9 mouse cellular contexts compared by ENCODE assay signal in the genomic region with DNA sequence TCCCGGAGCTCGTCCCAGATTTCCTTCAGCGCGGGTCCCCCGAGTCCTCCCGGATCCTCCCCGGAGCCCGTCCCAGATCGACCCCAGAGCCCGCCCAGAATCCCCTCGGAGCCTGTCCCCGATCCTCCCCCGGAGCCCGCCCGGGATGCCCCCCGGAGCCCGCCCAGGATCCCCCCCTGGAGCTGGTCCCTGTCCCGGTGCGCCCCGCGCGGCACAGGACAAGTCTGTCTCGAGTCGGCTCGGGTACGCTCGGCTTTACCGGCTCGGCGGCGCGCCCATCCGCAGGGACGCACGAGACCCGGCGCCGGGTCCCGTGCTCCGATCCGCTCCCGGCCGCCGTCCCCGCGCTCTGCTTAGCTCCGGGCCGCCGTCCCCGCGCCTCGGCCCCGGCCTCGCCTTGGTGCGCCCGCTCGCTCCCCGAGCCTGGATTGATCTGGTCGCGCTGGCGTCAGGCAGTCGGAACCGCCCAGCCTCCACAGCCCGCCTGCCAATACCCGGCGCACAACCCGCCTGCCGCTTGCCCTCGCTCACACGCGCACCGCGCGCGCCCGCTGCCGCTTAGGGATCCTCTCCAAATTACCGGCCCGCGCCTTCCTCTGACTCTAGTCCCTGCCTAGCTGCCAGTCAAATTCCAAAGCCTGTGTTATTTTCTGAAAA. TPM values are rescaled to one million over a fixed set of nuclear protein-coding genes. Genes with fewer than 3 reads are reported as not detected.
A peak's percentile ranks its signal among the peaks of the same experiment; 100 is the strongest.
DNase-seq lines count a peak whose midpoint lies in the region; ATAC-seq and TF ChIP-seq lines count a peak whose summit lies in the region.
"Had no signal": no experiment of that assay in that cellular context is flagged by ENCODE, and none has a peak within 500 bp of the region (broad histone marks: within the 10 kb centered on the region; RNA-seq: fewer than 3 reads in every experiment).

A gene (minus strand): TSS at position 525 of the 657 bp plus-strand sequence.

- ATAC-seq in heart, embryonic 14.5 days (ENCODE audit: insufficient number of reproducible peaks, insufficient read depth, low FRiP score, low read depth) = peak; percentile 90
- peak; percentile 74 for ATAC-seq in liver, embryonic 12.5 days

- TF ChIP-seq POLR2A in bone marrow macrophage, adult 2 months (IDR thresholded peaks at IDR 0.05; ENCODE audit: borderline replicate concordance, low read depth, low read length) = no peak

- no peaks in the 10 kb centered on the region for H3K27me3 ChIP-seq in forebrain, embryonic 10.5 days (ENCODE audit: poor library complexity, severe bottlenecking)
- no peaks in the 10 kb centered on the region for H3K27me3 ChIP-seq in heart, embryonic 14.5 days (ENCODE audit: control insufficient read depth, insufficient read depth, low read length)
- peaks cover 34% of the 10 kb centered on the region for H3K27me3 ChIP-seq in liver, embryonic 12.5 days (replicated peaks)
- no peaks in the 10 kb centered on the region for H3K27me3 ChIP-seq in splenic B cell, adult 2 months (ENCODE audit: control insufficient read depth, insufficient read depth, low read length, poor library complexity, severe bottlenecking)
- H3K27me3 ChIP-seq: CH12.LX had no signal

- peak within 1 kb of the TSS; percentile 73 for H3K4me2 ChIP-seq in heart, embryonic 14.5 days (ENCODE audit: low read length)
- H3K4me2 ChIP-seq in liver, embryonic 12.5 days = peak within 1 kb of the TSS; percentile 63

- no peak for TF ChIP-seq CTCF in bone marrow macrophage, adult 2 months (IDR thresholded peaks at IDR 0.05; ENCODE audit: low read depth, low read length)

- H3K4me1 ChIP-seq in bone marrow macrophage, adult 2 months (ENCODE audit: control insufficient read depth, insufficient read depth, low read length) = peaks cover 4% of the 10 kb centered on the region; the same call in 1 of the 2 replicates
- H3K4me1 ChIP-seq in forebrain, embryonic 10.5 days = peaks cover 31% of the 10 kb centered on the region
- H3K4me1 ChIP-seq in heart, embryonic 14.5 days (ENCODE audit: control insufficient read depth in 2 of 2, insufficient read depth in 2 of 2, low read length in 2 of 2) = peaks cover 9 to 12% of the 10 kb centered on the region in 2 experiments
- peaks cover 13% of the 10 kb centered on the region for H3K4me1 ChIP-seq in liver, embryonic 12.5 days

- H3K9me3 ChIP-seq in forebrain, embryonic 10.5 days = no peaks in the 10 kb centered on the region
- no peaks in the 10 kb centered on the region for H3K9me3 ChIP-seq in heart, embryonic 14.5 days (ENCODE audit: control insufficient read depth, low read length)
- H3K9me3 ChIP-seq in liver, embryonic 12.5 days (replicated peaks) = no peaks in the 10 kb centered on the region

- peak within 1 kb of the TSS; percentile 80 for H3K4me3 ChIP-seq in bone marrow macrophage, adult 2 months (ENCODE audit: insufficient read depth, low read length)
- H3K4me3 ChIP-seq in forebrain, embryonic 10.5 days = peak within 1 kb of the TSS; percentile 95
- H3K4me3 ChIP-seq in heart, embryonic 14.5 days (ENCODE audit: control insufficient read depth in 1 of 2, insufficient read depth in 1 of 2, low read depth in 1 of 2, low read length in 2 of 2) = peak within 1 kb of the TSS; percentile 92 to 93
- H3K4me3 ChIP-seq in liver, embryonic 12.5 days = peak within 1 kb of the TSS; percentile 63

- WGBS in forebrain, embryonic 10.5 days = under 1% methylated on average over 71 of the region's 80 CpGs
- under 1% methylated on average over 68 of the region's 80 CpGs for WGBS in heart, embryonic 14.5 days
- WGBS in liver, embryonic 12.5 days (ENCODE audit: insufficient replicate concordance) = 0% methylated on average over 46 of the region's 80 CpGs

- peak within 1 kb of the TSS; percentile 41 for H3K27ac ChIP-seq in bone marrow macrophage, adult 2 months (ENCODE audit: insufficient read depth, low read depth, low read length)
- H3K27ac ChIP-seq in forebrain, embryonic 10.5 days = peak within 1 kb of the TSS; percentile 100
- peak within 1 kb of the TSS; percentile 81 to 95 for H3K27ac ChIP-seq in heart, embryonic 14.5 days (replicated peaks in 1 of 2; ENCODE audit: control insufficient read depth in 1 of 2, insufficient read depth in 1 of 2, low read depth in 2 of 2, low read length in 2 of 2)
- H3K27ac ChIP-seq in liver, embryonic 12.5 days = peak within 1 kb of the TSS; percentile 67

- H3K9ac ChIP-seq in heart, embryonic 14.5 days (ENCODE audit: low read length) = peak within 1 kb of the TSS; percentile 98
- peak within 1 kb of the TSS; percentile 68 for H3K9ac ChIP-seq in liver, embryonic 12.5 days

- peak; percentile 93 for DNase-seq in 3134 (ENCODE audit: extremely low read depth, insufficient read length, low spot score)
- DNase-seq in forebrain, embryonic 10.5 days (ENCODE audit: extremely low spot score, low spot score) = peak; percentile 94
- peak; percentile 97 for DNase-seq in kidney, postnatal 14 days
- DNase-seq in naive thymus-derived CD4-positive, alpha-beta T cell, adult 2 months (ENCODE audit: low read depth) = peak; percentile 85
- peak; percentile 73 for DNase-seq in splenic B cell, adult 2 months (ENCODE audit: low read depth, low spot score)

- H3K36me3 ChIP-seq in forebrain, embryonic 10.5 days (replicated peaks) = peaks cover 13% of the 10 kb centered on the region; the same call in 1 of the 2 replicates
- no peaks in the 10 kb centered on the region for H3K36me3 ChIP-seq in heart, embryonic 14.5 days (ENCODE audit: control insufficient read depth, insufficient read depth, low read length)
- no peaks in the 10 kb centered on the region for H3K36me3 ChIP-seq in liver, embryonic 12.5 days
- no peaks in the 10 kb centered on the region for H3K36me3 ChIP-seq in splenic B cell, adult 2 months (ENCODE audit: control insufficient read depth, insufficient read depth, low read length, poor library complexity, severe bottlenecking)

RNA-seq across cellular contexts. Expression of the gene that starts here (rescaled TPM):
- polyA plus RNA-seq in bone marrow macrophage, adult 2 months (2012; ENCODE audit: insufficient read depth, insufficient read length, missing spikeins) = 25.5 and 26.0 TPM in 2 replicates
- polyA plus RNA-seq in forebrain, embryonic 10.5 days (2016; fragmentation: Nextera tagmentation; extraction: Ambion mirVana) = 39.4 TPM in 2 replicates
- polyA plus RNA-seq in heart, embryonic 14.5 days (2014; fragmentation: Nextera tagmentation; extraction: Ambion mirVana) = 26.1 and 27.2 TPM in 2 replicates
- polyA plus RNA-seq in liver, embryonic 12.5 days (2016; fragmentation: Nextera tagmentation; extraction: Ambion mirVana) = 9.5 and 9.6 TPM in 2 replicates

Comparison
In these comparisons a context has a peak if more than half of its experiments do, and no peak if none do; other contexts are left out.
1. Peak in every context shown above with its lines: DNase-seq, ATAC-seq, H3K4me3 ChIP-seq and H3K27ac ChIP-seq.
2. H3K27ac ChIP-seq: peak in every context shown above with its lines; median percentile 100 in forebrain, embryonic 10.5 days; 88 in heart, embryonic 14.5 days; 67 in liver, embryonic 12.5 days; 41 in bone marrow macrophage, adult 2 months.